Mouse (Mus musculus) embryonic facial prominence, embryonic 13.5 days (tissue): ENCODE measurements at regions not wholly inside any gene's neighbourhood (a gene's known extent, or its start where the extent isn't known, plus 50 kb on each side); places are given as distances from the start of the nearest gene placed in this dataset.
"Not testable (repeated sequence)": the region's sequence is repeated elsewhere in the genome, so short reads cannot be mapped to it uniquely, and the experiment has no call there.

ENCODE experiments used
- ATAC-seq: fragments of 200-750 bp; cut with Nextera tagmentation; 2 replicates; pipeline ENCODE4 v1.8.0; 2017; ENCODE audit warnings: low read depth; ENCODE audit not compliant: insufficient number of reproducible peaks, insufficient read depth, low FRiP score, low TSS enrichment
- H3K27ac ChIP-seq: fragments of 300-500 bp; sonication (generic); 2 replicates; pipeline ENCODE4 v1.5.1; 2015; ENCODE audit warnings: moderate library complexity, mild to moderate bottlenecking, inconsistent platforms
- H3K27me3 ChIP-seq: fragments of 300-500 bp; sonication (generic); 2 replicates; pipeline ENCODE4 v1.6.1; 2015; ENCODE audit warnings: mild to moderate bottlenecking, inconsistent platforms
- H3K36me3 ChIP-seq: fragments of 300-500 bp; sonication (generic); 2 replicates; pipeline ENCODE4 v1.6.1; 2015; ENCODE audit warnings: mild to moderate bottlenecking, inconsistent platforms
- H3K4me1 ChIP-seq: fragments of 300-500 bp; sonication (generic); 2 replicates; pipeline ENCODE4 v1.6.1; 2015; ENCODE audit warnings: inconsistent platforms
- H3K4me2 ChIP-seq: fragments of 300-500 bp; sonication (generic); 2 replicates; pipeline ENCODE4 v1.6.1; 2015; ENCODE audit warnings: moderate library complexity, mild to moderate bottlenecking, inconsistent platforms
- H3K4me3 ChIP-seq: fragments of 300-500 bp; sonication (generic); 2 replicates; pipeline ENCODE4 v1.5.1; 2015; ENCODE audit warnings: mild to moderate bottlenecking, inconsistent platforms
- H3K9ac ChIP-seq: fragments of 300-500 bp; sonication (generic); 2 replicates; pipeline ENCODE4 v1.6.1; 2015; ENCODE audit warnings: mild to moderate bottlenecking, inconsistent platforms
- H3K9me3 ChIP-seq: fragments of 300-500 bp; sonication (generic); 2 replicates; pipeline ENCODE4 v1.6.1; 2016; ENCODE audit warnings: inconsistent platforms
- WGBS: fragments of 180-500 bp; shearing (Covaris S2); methylation state at CpG from one replicate; pipeline ENCODE4 v1.1.7; 2015; ENCODE audit warnings: mixed read lengths; 5-methylcytosine and 5-hydroxymethylcytosine counted together

- no peaks in the 10 kb centered on the region for H3K36me3 ChIP-seq
- 47% methylated on average over 13 of the region's 13 CpGs for WGBS
- no peaks in the 10 kb centered on the region for H3K9me3 ChIP-seq
- 0 out of 2 replicates have a peak, but pooled peaks cover 3% of the 10 kb centered on the region for H3K27me3 ChIP-seq
- no peak overlapping the region for H3K27ac ChIP-seq
- ATAC-seq = no peak
- no peak overlapping the region for H3K4me3 ChIP-seq
- H3K4me1 ChIP-seq = peaks cover 23% of the 10 kb centered on the region
- no peak overlapping the region for H3K4me2 ChIP-seq
- H3K9ac ChIP-seq = no peak overlapping the region
Observed at GRCm38 (mm10) chr14:46578051-46579000, 182.0 kb upstream of the Cdkn3 start.

GRCm38 (mm10) chr14:46575889-46576288 lies 184.5 kb upstream of the Cdkn3 start:
- Histone ChIP-seq H3K9me3 (no peaks in the 10 kb centered on the region), H3K4me2 (no peak overlapping the region), H3K36me3 (no peaks in the 10 kb centered on the region), H3K27ac (no peak overlapping the region; the same call in 1 of the 2 replicates), H3K27me3 (0 out of 2 replicates have a peak, but pooled peaks cover 3% of the 10 kb centered on the region), H3K4me1 (peaks cover 23% of the 10 kb centered on the region), H3K4me3 (no peak overlapping the region), H3K9ac (no peak overlapping the region)
- ATAC-seq = no peak
- 46% methylated on average over 4 of the region's 4 CpGs for WGBS

GRCm38 (mm10) chr14:46575414-46575813 lies 184.9 kb upstream of the Cdkn3 start:
- Histone ChIP-seq H3K27me3 (0 out of 2 replicates have a peak, but pooled peaks cover 3% of the 10 kb centered on the region), H3K9me3 (no peaks in the 10 kb centered on the region), H3K9ac (no peak overlapping the region), H3K4me1 (peaks cover 24% of the 10 kb centered on the region), H3K27ac (no peak overlapping the region; the same call in 1 of the 2 replicates), H3K4me3 (no peak overlapping the region), H3K4me2 (no peak overlapping the region), H3K36me3 (no peaks in the 10 kb centered on the region)
- no peak for ATAC-seq
- 21% methylated on average over 3 of the region's 3 CpGs for WGBS

- 68% methylated on average over 6 of the region's 6 CpGs for WGBS
- no peaks in the 10 kb centered on the region for H3K36me3 ChIP-seq
Observed at GRCm38 (mm10) chr14:46573401-46573800, 182.9 kb upstream of the Bmp4 start.

GRCm38 (mm10) chr14:46572972-46573371 lies 182.5 kb upstream of the Bmp4 start:
- peaks cover 39% of the 10 kb centered on the region for H3K4me1 ChIP-seq

More at GRCm38 (mm10) chr14:46573401-46573800, 182.9 kb upstream of the Bmp4 start:
- H3K4me2 ChIP-seq = no peak overlapping the region
- no peak for ATAC-seq
- H3K9me3 ChIP-seq = no peaks in the 10 kb centered on the region
- H3K4me3 ChIP-seq = no peak overlapping the region
- H3K9ac ChIP-seq = no peak overlapping the region
- H3K27me3 ChIP-seq = 0 out of 2 replicates have a peak, but pooled peaks cover 3% of the 10 kb centered on the region
- H3K27ac ChIP-seq = no peak overlapping the region
- peaks cover 41% of the 10 kb centered on the region for H3K4me1 ChIP-seq

GRCm38 (mm10) chr14:46571841-46572240 lies 181.4 kb upstream of the Bmp4 start:
- Histone ChIP-seq H3K9ac (no peak overlapping the region), H3K36me3 (no peaks in the 10 kb centered on the region)
- WGBS = 87% methylated on average over 1 of the region's 1 CpGs

More at GRCm38 (mm10) chr14:46572972-46573371, 182.5 kb upstream of the Bmp4 start:
- not testable (repeated sequence) for H3K27ac ChIP-seq, H3K36me3 ChIP-seq, H3K9me3 ChIP-seq, ATAC-seq, H3K4me2 ChIP-seq, H3K9ac ChIP-seq, H3K27me3 ChIP-seq, H3K4me3 ChIP-seq
- 81% methylated on average over 2 of the region's 2 CpGs for WGBS

GRCm38 (mm10) chr14:46569273-46569672 lies 178.8 kb upstream of the Bmp4 start:
- Histone ChIP-seq H3K9me3 (no peaks in the 10 kb centered on the region), H3K9ac (no peak overlapping the region), H3K36me3 (no peaks in the 10 kb centered on the region), H3K4me2 (peak overlapping the region; percentile 3; the same call in 1 of the 2 replicates), H3K27me3 (peaks cover 8% of the 10 kb centered on the region; the same call in 1 of the 2 replicates), H3K4me1 (peaks cover 35% of the 10 kb centered on the region), H3K4me3 (no peak overlapping the region), H3K27ac (no peak overlapping the region)
- 46% methylated on average over 8 of the region's 8 CpGs for WGBS
- ATAC-seq = no peak

More at GRCm38 (mm10) chr14:46571841-46572240, 181.4 kb upstream of the Bmp4 start:
- Histone ChIP-seq H3K4me1 (peaks cover 44% of the 10 kb centered on the region), H3K9me3 (no peaks in the 10 kb centered on the region), H3K27me3 (peaks cover 3% of the 10 kb centered on the region; the same call in 1 of the 2 replicates), H3K27ac (no peak overlapping the region), H3K4me3 (no peak overlapping the region), H3K4me2 (no peak overlapping the region)
- no peak for ATAC-seq

- H3K4me2 ChIP-seq = no peak overlapping the region
- WGBS = 48% methylated on average over 3 of the region's 3 CpGs
- H3K9me3 ChIP-seq = no peaks in the 10 kb centered on the region
- no peak overlapping the region for H3K4me3 ChIP-seq
- no peaks in the 10 kb centered on the region for H3K36me3 ChIP-seq
- H3K27ac ChIP-seq = no peak overlapping the region
- peaks cover 35% of the 10 kb centered on the region for H3K4me1 ChIP-seq
- H3K9ac ChIP-seq = no peak overlapping the region
- ATAC-seq = no peak
- peaks cover 5% of the 10 kb centered on the region; the same call in 1 of the 2 replicates for H3K27me3 ChIP-seq
Observed at GRCm38 (mm10) chr14:46567411-46567780, 176.9 kb upstream of the Bmp4 start.

- H3K27ac ChIP-seq = no peak overlapping the region
- H3K9me3 ChIP-seq = no peaks in the 10 kb centered on the region
- peaks cover 39% of the 10 kb centered on the region for H3K4me1 ChIP-seq
- H3K4me3 ChIP-seq = no peak overlapping the region
- peaks cover 5% of the 10 kb centered on the region; the same call in 1 of the 2 replicates for H3K27me3 ChIP-seq
- H3K36me3 ChIP-seq = no peaks in the 10 kb centered on the region
- 41% methylated on average over 9 of the region's 9 CpGs for WGBS
- no peak overlapping the region for H3K4me2 ChIP-seq
- no peak for ATAC-seq
- no peak overlapping the region for H3K9ac ChIP-seq
Observed at GRCm38 (mm10) chr14:46566681-46567410, 176.4 kb upstream of the Bmp4 start.

GRCm38 (mm10) chr14:46564998-46565397 lies 174.5 kb upstream of the Bmp4 start:
- WGBS = 20% methylated on average over 3 of the region's 3 CpGs

GRCm38 (mm10) chr14:46562016-46562415 lies 171.5 kb upstream of the Bmp4 start:
- Histone ChIP-seq H3K9me3 (no peaks in the 10 kb centered on the region), H3K4me3 (no peak overlapping the region), H3K27me3 (peaks cover 9% of the 10 kb centered on the region), H3K9ac (no peak overlapping the region), H3K27ac (no peak overlapping the region), H3K4me1 (peaks cover 18% of the 10 kb centered on the region), H3K36me3 (no peaks in the 10 kb centered on the region), H3K4me2 (no peak overlapping the region)
- ATAC-seq = no peak
- WGBS = 73% methylated on average over 5 of the region's 5 CpGs

More at GRCm38 (mm10) chr14:46564998-46565397, 174.5 kb upstream of the Bmp4 start:
- H3K4me3 ChIP-seq = no peak overlapping the region
- H3K36me3 ChIP-seq = no peaks in the 10 kb centered on the region
- H3K4me1 ChIP-seq = peaks cover 36% of the 10 kb centered on the region
- H3K27me3 ChIP-seq = peaks cover 5% of the 10 kb centered on the region; the same call in 1 of the 2 replicates
- no peaks in the 10 kb centered on the region for H3K9me3 ChIP-seq
- H3K9ac ChIP-seq = no peak overlapping the region
- no peak overlapping the region for H3K27ac ChIP-seq
- no peak overlapping the region for H3K4me2 ChIP-seq
- no peak for ATAC-seq
